Mouse (Mus musculus): ENCODE data around the gene Olfr884. TPM values are rescaled to one million over a fixed set of nuclear protein-coding genes. Genes with fewer than 3 reads are reported as not detected.

Gene Olfr884
- polyA plus RNA-seq (2012; ENCODE audit: insufficient read depth, low replicate concordance), result 0.03 TPM in 1 of 2 replicates, not detected in the other

DNA sequence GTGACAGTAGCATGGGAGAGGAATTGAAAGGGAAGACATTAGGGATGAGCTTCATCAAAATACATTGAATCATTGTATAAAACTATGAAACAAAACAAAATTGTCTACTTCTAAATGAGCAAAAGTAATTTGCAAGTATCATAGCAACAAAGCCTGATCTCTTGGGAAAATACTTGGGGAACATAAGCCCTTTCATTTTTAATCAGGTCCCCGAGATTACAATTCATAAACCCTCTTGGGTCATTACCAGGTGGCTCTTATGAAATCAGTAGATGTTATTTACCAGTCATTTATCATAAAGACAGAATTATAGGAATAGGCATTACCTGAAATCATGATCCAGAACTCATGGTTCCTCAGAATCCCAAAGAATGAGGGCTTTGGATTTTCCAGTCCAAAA, at the start of gene Olfr884:
Gene Olfr884 (plus strand): TSS at position 301 of the 400 bp plus-strand sequence.
- Histone ChIP-seq H3K36me3 (replicated peaks; ENCODE audit: low read length) (no peaks in the 10 kb centered on the region), H3K4me1 (no peaks in the 10 kb centered on the region), H3K27me3 (replicated peaks) (no peaks in the 10 kb centered on the region), H3K4me3 (replicated peaks) (no peak within 1 kb of the TSS), H3K9me3 (no peaks in the 10 kb centered on the region)
- TF ChIP-seq FLI1 (IDR thresholded peaks at IDR 0.05; ENCODE audit: low read length) (no peak), GATA1 (IDR thresholded peaks at IDR 0.05; ENCODE audit: borderline replicate concordance, low read length) (no peak)

DNA sequence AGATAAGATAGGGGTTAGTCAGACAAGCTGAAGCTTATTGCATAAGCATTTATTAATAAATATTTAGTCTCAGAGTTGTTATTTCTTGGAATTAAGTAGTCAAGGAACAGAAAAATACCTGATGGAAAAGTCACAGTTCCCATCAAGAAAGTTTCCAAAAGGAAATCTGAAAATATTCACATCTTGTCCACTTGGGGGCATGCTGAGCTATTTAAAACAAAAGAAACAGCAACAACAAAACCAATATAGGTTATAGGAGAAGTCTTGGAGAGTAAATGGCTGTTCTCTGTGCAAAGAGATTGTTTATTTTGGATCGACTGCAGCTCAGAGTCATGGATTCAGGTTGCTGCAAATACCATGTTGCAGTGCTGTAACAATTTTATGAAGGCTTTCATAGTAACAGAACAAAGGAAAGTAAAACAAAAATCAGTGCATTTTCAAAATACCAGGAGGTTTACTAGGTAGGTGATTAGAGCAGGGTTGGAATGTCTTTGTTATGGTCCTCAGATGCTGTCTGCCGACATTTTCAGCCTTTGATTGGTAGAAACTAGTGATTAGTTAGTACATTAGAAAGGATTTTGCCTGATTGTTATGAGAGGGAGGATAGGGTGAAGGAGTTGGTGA, 47.7 kb upstream of the Olfr884 start:
- TF ChIP-seq FLI1 (IDR thresholded peaks at IDR 0.05; ENCODE audit: low read length), result no peak
- TF ChIP-seq GATA1 (IDR thresholded peaks at IDR 0.05; ENCODE audit: borderline replicate concordance, low read length), result no peak

DNA sequence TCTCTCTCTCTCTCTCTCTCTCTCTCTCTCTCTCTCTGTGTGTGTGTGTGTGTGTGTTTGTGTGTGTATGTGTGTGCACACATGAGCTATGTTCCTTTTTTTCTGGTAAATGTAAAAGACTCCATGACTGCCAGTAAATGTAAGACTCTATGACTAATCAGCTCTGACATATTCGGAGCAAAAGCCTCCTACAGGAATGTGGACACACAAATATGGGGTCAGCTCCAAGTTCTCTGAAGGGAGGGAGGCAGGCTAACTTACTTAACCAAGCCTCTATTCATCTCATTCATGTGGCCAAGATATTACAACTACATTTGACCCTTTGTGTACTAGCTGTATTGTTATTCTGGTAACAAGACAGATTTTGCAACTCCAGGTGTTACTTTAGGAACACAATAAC, 46.3 kb upstream of the Olfr884 start:
- Histone ChIP-seq H3K27me3 (replicated peaks) (no peaks in the 10 kb centered on the region), H3K9me3 (no peaks in the 10 kb centered on the region), H3K36me3 (replicated peaks; ENCODE audit: low read length) (no peaks in the 10 kb centered on the region), H3K4me3 (replicated peaks) (no peak overlapping the region), H3K4me1 (no peaks in the 10 kb centered on the region)
- TF ChIP-seq FLI1 (IDR thresholded peaks at IDR 0.05; ENCODE audit: low read length) (no peak), GATA1 (IDR thresholded peaks at IDR 0.05; ENCODE audit: borderline replicate concordance, low read length) (no peak)

More for the DNA sequence above, 47.7 kb upstream of the Olfr884 start:
- Histone ChIP-seq H3K4me1 (no peaks in the 10 kb centered on the region), H3K9me3 (no peaks in the 10 kb centered on the region), H3K27me3 (replicated peaks) (no peaks in the 10 kb centered on the region), H3K36me3 (replicated peaks; ENCODE audit: low read length) (no peaks in the 10 kb centered on the region), H3K4me3 (replicated peaks) (no peak overlapping the region)

DNA sequence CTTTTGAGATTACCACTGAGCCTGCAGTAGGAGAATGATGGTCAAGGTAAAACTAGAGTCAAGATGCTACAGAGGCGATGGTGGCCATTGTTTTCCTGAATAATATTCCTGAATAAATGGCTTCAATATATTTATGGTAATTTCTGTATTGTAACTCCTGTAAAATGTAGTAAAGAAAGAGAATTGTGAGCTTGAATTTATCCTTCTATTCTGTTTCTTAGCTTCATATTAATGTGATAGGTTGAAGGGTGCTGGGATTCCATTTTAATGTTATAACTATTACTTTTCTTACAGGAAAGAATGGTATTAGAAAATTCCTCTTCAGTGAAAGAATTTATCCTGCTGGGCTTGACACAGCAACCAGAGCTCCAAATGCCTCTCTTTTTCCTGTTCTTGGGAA, 20.8 kb upstream of the Olfr884 start, which contains the start of gene Olfr883:
Gene Olfr883 (plus strand): TSS at position 301 of the 400 bp plus-strand sequence.
- H3K27me3 ChIP-seq (replicated peaks), result no peaks in the 10 kb centered on the region

DNA sequence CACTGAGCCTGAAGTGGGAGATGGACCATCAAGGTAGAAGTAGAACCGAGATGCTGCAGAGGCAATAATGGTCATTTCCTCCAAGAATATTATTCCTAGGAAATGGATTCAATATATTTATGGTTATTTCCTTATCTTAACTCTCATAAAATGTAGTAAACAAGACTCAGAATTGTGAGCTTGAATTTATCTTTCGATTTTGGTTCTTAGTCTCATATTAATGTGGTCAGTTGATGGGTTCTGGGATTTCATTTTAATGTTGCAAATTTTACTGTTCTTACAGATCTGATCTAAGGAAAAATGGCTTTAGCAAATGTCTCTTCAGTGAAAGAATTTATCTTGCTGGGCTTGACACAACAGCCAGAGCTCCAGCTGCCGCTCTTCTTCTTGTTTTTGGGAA, 14.7 kb downstream of the Olfr884 start, which contains the start of gene Olfr885:
Gene Olfr885 (plus strand): TSS at position 301 of the 400 bp plus-strand sequence.
- no peak for TF ChIP-seq FLI1 (IDR thresholded peaks at IDR 0.05; ENCODE audit: low read length)
- TF ChIP-seq GATA1 (IDR thresholded peaks at IDR 0.05; ENCODE audit: borderline replicate concordance, low read length), result no peak
- no peaks in the 10 kb centered on the region for H3K36me3 ChIP-seq (replicated peaks; ENCODE audit: low read length)
- H3K27me3 ChIP-seq (replicated peaks), result no peaks in the 10 kb centered on the region
- H3K9me3 ChIP-seq, result no peaks in the 10 kb centered on the region
- H3K4me3 ChIP-seq (replicated peaks), result no peak within 1 kb of the TSS
- no peaks in the 10 kb centered on the region for H3K4me1 ChIP-seq

More for the DNA sequence above, 20.8 kb upstream of the Olfr884 start, which contains the start of gene Olfr883:
- H3K4me3 ChIP-seq (replicated peaks), result no peak within 1 kb of the TSS
- H3K4me1 ChIP-seq, result no peaks in the 10 kb centered on the region
- H3K9me3 ChIP-seq, result peaks cover under 1% of the 10 kb centered on the region; the same call in 1 of the 2 replicates
- H3K36me3 ChIP-seq (replicated peaks; ENCODE audit: low read length), result no peaks in the 10 kb centered on the region
- TF ChIP-seq GATA1 (IDR thresholded peaks at IDR 0.05; ENCODE audit: borderline replicate concordance, low read length) (no peak), FLI1 (IDR thresholded peaks at IDR 0.05; ENCODE audit: low read length) (no peak)

DNA sequence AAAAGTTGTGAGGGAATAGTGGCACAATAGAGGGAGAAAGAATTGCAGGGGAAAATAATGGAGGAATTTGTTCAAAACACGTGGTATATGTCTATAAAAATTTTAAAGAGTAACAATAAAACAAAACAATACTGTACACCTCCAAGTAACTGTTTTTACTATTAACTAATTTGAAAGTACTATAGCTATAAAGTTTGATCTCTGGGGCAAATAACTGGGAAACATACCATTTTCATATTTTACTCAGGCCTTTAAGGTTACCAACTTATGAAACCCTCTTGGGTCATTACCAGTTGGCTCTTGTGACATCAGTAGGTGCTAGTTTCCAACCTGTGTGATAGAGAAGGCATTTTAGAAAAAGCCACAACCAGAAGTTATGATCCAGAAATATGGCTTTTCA, 37.4 kb downstream of the Olfr884 start, which contains the start of gene Olfr887:
Gene Olfr887 (plus strand): TSS at position 301 of the 400 bp plus-strand sequence.
- H3K4me3 ChIP-seq (replicated peaks), result no peak within 1 kb of the TSS
- TF ChIP-seq GATA1 (IDR thresholded peaks at IDR 0.05; ENCODE audit: borderline replicate concordance, low read length), result no peak
- no peak for TF ChIP-seq FLI1 (IDR thresholded peaks at IDR 0.05; ENCODE audit: low read length)

More for the DNA sequence above, 37.4 kb downstream of the Olfr884 start, which contains the start of gene Olfr887:
- Histone ChIP-seq H3K9me3 (no peaks in the 10 kb centered on the region; the same call in 1 of the 2 replicates), H3K4me1 (no peaks in the 10 kb centered on the region), H3K27me3 (replicated peaks) (no peaks in the 10 kb centered on the region), H3K36me3 (replicated peaks; ENCODE audit: low read length) (no peaks in the 10 kb centered on the region)

Other genes starting within 250 kb of the Olfr884 start
- gene Olfr876, start 243.5 kb upstream of the Olfr884 start, polyA plus RNA-seq (2012; ENCODE audit: insufficient read depth, low replicate concordance), result not detected in 2 replicates
- not detected in 2 replicates for gene Olfr877, start 192.3 kb upstream of the Olfr884 start, polyA plus RNA-seq (2012; ENCODE audit: insufficient read depth, low replicate concordance)
- not detected in 2 replicates for gene Olfr145, start 149.8 kb upstream of the Olfr884 start, polyA plus RNA-seq (2012; ENCODE audit: insufficient read depth, low replicate concordance)
- not detected in 2 replicates for gene Olfr878, start 128.7 kb upstream of the Olfr884 start, polyA plus RNA-seq (2012; ENCODE audit: insufficient read depth, low replicate concordance)
- gene Olfr881, start 54.7 kb upstream of the Olfr884 start, polyA plus RNA-seq (2012; ENCODE audit: insufficient read depth, low replicate concordance), result not detected in 2 replicates
- gene Olfr883, start 20.7 kb upstream of the Olfr884 start, polyA plus RNA-seq (2012; ENCODE audit: insufficient read depth, low replicate concordance), result not detected in 2 replicates
- gene Olfr885, start 14.8 kb downstream of the Olfr884 start, polyA plus RNA-seq (2012; ENCODE audit: insufficient read depth, low replicate concordance), result not detected in 2 replicates
- 0.34 TPM in 1 of 2 replicates, not detected in the other for gene Olfr887, start 37.5 kb downstream of the Olfr884 start, polyA plus RNA-seq (2012; ENCODE audit: insufficient read depth, low replicate concordance)
- gene Olfr888, start 61.6 kb downstream of the Olfr884 start, polyA plus RNA-seq (2012; ENCODE audit: insufficient read depth, low replicate concordance), result not detected in 2 replicates
- gene Olfr889, start 68.6 kb downstream of the Olfr884 start, polyA plus RNA-seq (2012; ENCODE audit: insufficient read depth, low replicate concordance), result not detected in 2 replicates
- gene Olfr890, start 96.0 kb downstream of the Olfr884 start, polyA plus RNA-seq (2012; ENCODE audit: insufficient read depth, low replicate concordance), result not detected in 2 replicates
- gene Olfr891, start 134.3 kb downstream of the Olfr884 start, polyA plus RNA-seq (2012; ENCODE audit: insufficient read depth, low replicate concordance), result not detected in 2 replicates
- not detected in 2 replicates for gene Olfr893, start 161.8 kb downstream of the Olfr884 start, polyA plus RNA-seq (2012; ENCODE audit: insufficient read depth, low replicate concordance)
- not detected in 2 replicates for gene Olfr894, start 171.5 kb downstream of the Olfr884 start, polyA plus RNA-seq (2012; ENCODE audit: insufficient read depth, low replicate concordance)
- gene Olfr143, start 206.2 kb downstream of the Olfr884 start, polyA plus RNA-seq (2012; ENCODE audit: insufficient read depth, low replicate concordance), result not detected in 2 replicates
- not detected in 2 replicates for gene Olfr895, start 221.3 kb downstream of the Olfr884 start, polyA plus RNA-seq (2012; ENCODE audit: insufficient read depth, low replicate concordance)
- not detected in 2 replicates for gene Olfr896-ps1, start 244.6 kb downstream of the Olfr884 start, polyA plus RNA-seq (2012; ENCODE audit: insufficient read depth, low replicate concordance)

All from megakaryocyte, embryonic 14.5 days (primary cell).